Mouse (Mus musculus) E14TG2a.4 (cell line): ENCODE results near the gene Ppt2.

ENCODE experiments used
- H3K27me3 ChIP-seq: 2 replicates; pipeline ENCODE4 v1.6.1; 2014; ENCODE audit warnings: low read length, control low read depth; ENCODE audit not compliant: insufficient read depth
- H3K36me3 ChIP-seq: 2 replicates; pipeline ENCODE4 v1.6.1; 2014; ENCODE audit warnings: low read length, control low read depth; ENCODE audit not compliant: insufficient read depth
- H3K4me1 ChIP-seq: replicated peaks from 2 replicates; pipeline ENCODE4 v1.6.1; 2014; ENCODE audit warnings: low read depth, low read length, control low read depth
- H3K4me3 ChIP-seq: replicated peaks from 2 replicates; pipeline ENCODE4 v1.5.1; 2014; ENCODE audit warnings: mild to moderate bottlenecking, low read length
- H3K9me3 ChIP-seq: 2 replicates; pipeline ENCODE4 v1.6.1; 2014; ENCODE audit warnings: low read length, control low read depth
- CTCF ChIP-seq: conservative IDR thresholded peaks from 2 replicates; pipeline ENCODE4 v1.5.1; 2014; ENCODE audit warnings: low read length
- NANOG ChIP-seq: IDR thresholded peaks from 2 replicates; pipeline ENCODE4 v1.6.1; 2014; ENCODE audit warnings: borderline replicate concordance, low read length, mixed read lengths
- POU5F1 ChIP-seq: IDR thresholded peaks from 2 replicates; pipeline ENCODE4 v1.6.1; 2014; ENCODE audit warnings: low read length, borderline replicate concordance

Ppt2 gene

GRCm38 (mm10) chr17:34591029-34591993 is 37.0 kb downstream of the Ppt2 start, which contains the start of gene Pbx2:
Pbx2 (plus strand) TSS chr17:34591266.
- H3K27me3 ChIP-seq: peaks cover 3% of the 10 kb centered on the region; the same call in 1 of the 2 replicates
- H3K4me3 ChIP-seq: peak within 1 kb of the TSS; percentile 81
- TF ChIP-seq CTCF: no peak
- TF ChIP-seq POU5F1: no peak
- no peak for TF ChIP-seq NANOG
- H3K9me3 ChIP-seq: no peaks in the 10 kb centered on the region
- H3K4me1 ChIP-seq: peaks cover 84% of the 10 kb centered on the region
- H3K36me3 ChIP-seq: peaks cover 19% of the 10 kb centered on the region

DNA sequence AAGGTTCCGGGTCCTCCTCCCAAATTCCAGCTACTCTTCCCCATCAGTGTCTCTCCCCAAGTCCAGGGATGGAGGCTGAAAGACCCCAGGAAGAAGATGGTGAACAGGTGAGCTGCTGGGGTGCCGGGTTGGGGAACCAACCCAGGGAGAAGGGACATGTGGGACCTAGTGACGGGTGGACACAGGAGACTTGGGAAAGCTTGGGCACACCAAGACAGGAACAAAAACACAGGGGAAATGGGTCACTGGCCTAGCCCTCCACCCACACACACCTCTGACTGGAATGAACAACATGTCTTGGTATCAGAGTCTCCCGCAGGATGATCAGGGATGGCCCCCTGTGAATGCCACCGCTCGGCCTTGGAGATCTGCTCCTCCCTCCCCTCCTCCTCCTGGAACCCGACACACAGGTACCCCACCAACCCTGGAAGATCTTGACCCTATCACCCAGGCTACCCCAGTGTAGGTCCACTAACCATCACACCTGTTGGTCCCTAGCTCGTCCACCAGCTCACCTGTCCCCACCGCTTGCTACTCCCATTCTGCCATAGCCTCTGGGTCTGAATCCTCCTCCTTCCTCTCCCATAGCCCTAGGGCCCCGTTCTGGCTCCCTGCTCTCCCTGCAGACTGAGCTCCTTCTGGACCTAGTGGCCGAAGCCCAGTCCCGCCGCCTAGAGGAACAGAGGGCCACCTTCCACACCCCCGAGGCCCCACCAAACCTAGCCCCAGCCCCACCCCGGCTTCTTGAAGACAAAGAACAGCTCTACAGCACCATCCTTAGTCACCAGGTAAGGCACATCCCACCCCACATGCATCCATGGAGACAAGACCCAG is 37.9 kb downstream of the Ppt2 start:
- Histone ChIP-seq H3K36me3 (peaks cover 20% of the 10 kb centered on the region), H3K4me3 (peak overlapping the region; percentile 81), H3K9me3 (no peaks in the 10 kb centered on the region), H3K4me1 (peaks cover 84% of the 10 kb centered on the region), H3K27me3 (peaks cover 3% of the 10 kb centered on the region; the same call in 1 of the 2 replicates)
- TF ChIP-seq CTCF (no peak), POU5F1 (no peak), NANOG (no peak)

GRCm38 (mm10) chr17:34589681-34590101 is 38.6 kb downstream of the Ppt2 start, which contains the start of gene Gpsm3:
Gpsm3 (plus strand) TSS chr17:34589806.
- H3K9me3 ChIP-seq: no peaks in the 10 kb centered on the region
- TF ChIP-seq CTCF (no peak), POU5F1 (no peak), NANOG (no peak)
- peaks cover 83% of the 10 kb centered on the region for H3K4me1 ChIP-seq
- peak within 1 kb of the TSS; percentile 91 for H3K4me3 ChIP-seq
- peaks cover 3% of the 10 kb centered on the region; the same call in 1 of the 2 replicates for H3K27me3 ChIP-seq
- peaks cover 17% of the 10 kb centered on the region for H3K36me3 ChIP-seq

DNA sequence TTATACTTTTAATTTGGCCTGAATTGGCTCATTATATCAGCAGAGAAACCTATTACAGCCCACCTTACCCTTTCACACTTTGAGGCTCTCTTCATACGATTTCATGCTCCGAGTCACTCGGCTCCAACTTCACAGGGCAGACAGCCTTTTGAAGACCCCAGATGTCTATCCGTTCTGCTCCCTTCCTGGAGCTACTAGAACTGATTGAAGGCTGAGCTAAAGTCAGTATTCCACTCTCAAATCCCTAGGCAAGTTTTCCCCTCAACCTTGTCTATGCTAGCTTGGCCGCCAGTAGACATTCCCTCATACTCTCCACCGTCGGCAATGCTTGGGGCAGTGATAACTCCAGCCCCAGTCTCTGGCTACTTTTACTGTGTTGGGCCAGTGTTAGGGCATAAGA is 39.1 kb downstream of the Ppt2 start:
- H3K27me3 ChIP-seq: no peaks in the 10 kb centered on the region
- peaks cover 84% of the 10 kb centered on the region for H3K4me1 ChIP-seq
- no peak for TF ChIP-seq POU5F1
- H3K36me3 ChIP-seq: peaks cover 18% of the 10 kb centered on the region; the same call in 1 of the 2 replicates
- peak overlapping the region; percentile 81 for H3K4me3 ChIP-seq
- H3K9me3 ChIP-seq: no peaks in the 10 kb centered on the region

DNA sequence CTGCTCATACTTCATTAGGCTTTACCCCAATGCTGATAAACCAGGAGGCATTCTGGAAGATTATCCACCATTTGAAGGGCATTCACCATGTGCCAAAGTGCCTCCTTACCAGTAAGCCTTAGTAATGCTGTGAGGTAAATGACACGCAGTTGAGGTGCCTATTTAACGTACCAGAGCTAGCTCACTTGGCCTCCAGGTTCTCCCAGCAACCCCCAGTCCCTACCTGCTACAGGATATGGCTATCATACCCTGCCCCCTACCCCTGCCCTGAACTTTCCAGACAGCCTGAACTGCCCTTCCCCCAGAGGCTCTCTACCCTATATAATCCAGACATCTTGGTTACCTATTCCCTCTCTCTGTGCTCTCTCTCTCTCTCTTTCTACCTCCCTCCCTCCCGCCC is 39.5 kb downstream of the Ppt2 start:
- Histone ChIP-seq H3K4me3 (peak overlapping the region; percentile 91), H3K27me3 (no peaks in the 10 kb centered on the region), H3K36me3 (peaks cover 15% of the 10 kb centered on the region; the same call in 1 of the 2 replicates), H3K9me3 (no peaks in the 10 kb centered on the region), H3K4me1 (peaks cover 84% of the 10 kb centered on the region)
- TF ChIP-seq POU5F1: no peak
- no peak for TF ChIP-seq CTCF
- TF ChIP-seq NANOG: no peak

GRCm38 (mm10) chr17:34587814-34588213 is 40.5 kb downstream of the Ppt2 start:
- no peaks in the 10 kb centered on the region for H3K27me3 ChIP-seq
- H3K9me3 ChIP-seq: no peaks in the 10 kb centered on the region
- peak overlapping the region; percentile 91 for H3K4me3 ChIP-seq
- peaks cover 22% of the 10 kb centered on the region for H3K36me3 ChIP-seq
- peaks cover 84% of the 10 kb centered on the region for H3K4me1 ChIP-seq
- TF ChIP-seq NANOG: no peak

- peaks cover 26% of the 10 kb centered on the region for H3K36me3 ChIP-seq
- TF ChIP-seq CTCF: no peak
- TF ChIP-seq POU5F1: no peak
- no peak for TF ChIP-seq NANOG
- H3K9me3 ChIP-seq: no peaks in the 10 kb centered on the region
- no peaks in the 10 kb centered on the region for H3K27me3 ChIP-seq
- H3K4me3 ChIP-seq: peak overlapping the region; percentile 91
- H3K4me1 ChIP-seq: peaks cover 84% of the 10 kb centered on the region
These were observed 40.9 kb downstream of the Ppt2 start for GRCm38 (mm10) chr17:34587423-34587811.

DNA sequence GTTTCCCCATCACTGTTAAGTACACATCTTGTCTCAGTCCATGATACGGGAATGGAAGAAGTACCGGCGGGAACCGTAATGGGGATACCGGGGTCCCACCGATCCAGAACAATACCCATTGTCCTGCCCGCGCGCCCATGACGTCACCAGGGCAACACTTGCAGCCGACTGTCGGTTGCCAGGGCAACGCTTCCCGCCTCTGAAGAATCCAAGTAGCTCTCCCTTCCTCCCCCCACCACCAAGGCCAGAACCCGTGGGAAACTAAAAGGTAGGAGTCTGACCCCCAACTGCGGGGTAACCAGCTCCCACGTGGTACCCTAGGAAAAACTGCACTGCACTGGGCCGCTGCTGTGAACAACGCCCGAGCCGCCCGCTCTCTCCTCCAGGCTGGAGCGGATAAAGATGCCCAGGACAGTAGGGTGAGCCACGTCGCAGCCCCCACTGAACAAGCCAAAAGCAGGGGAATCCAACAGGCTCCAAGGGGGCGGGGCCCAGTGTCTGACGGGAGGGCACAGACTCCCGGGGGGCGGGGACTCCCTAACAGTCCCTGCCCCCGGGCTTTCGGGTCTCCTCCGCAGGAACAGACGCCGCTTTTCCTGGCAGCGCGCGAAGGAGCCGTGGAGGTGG is 41.4 kb downstream of the Ppt2 start:
- Histone ChIP-seq H3K27me3 (no peaks in the 10 kb centered on the region), H3K4me1 (peaks cover 86% of the 10 kb centered on the region), H3K36me3 (peaks cover 31% of the 10 kb centered on the region), H3K9me3 (peaks cover 3% of the 10 kb centered on the region; the same call in 1 of the 2 replicates), H3K4me3 (peak overlapping the region; percentile 91)
- TF ChIP-seq POU5F1 (no peak), CTCF (no peak), NANOG (no peak)
